Mouse (Mus musculus) brain, embryonic 14.5 days (tissue): ENCODE measurements at regions not wholly inside any gene's neighbourhood (a gene's known extent, or its start where the extent isn't known, plus 50 kb on each side); places are given as distances from the start of the nearest gene placed in this dataset.

Experiments used
- DNase-seq: peaks from one replicate; pipeline ENCODE4 v3.0.0-alpha.2; 2011; ENCODE audit warnings: low read depth
- CTCF ChIP-seq: fragments of 200-500 bp; IDR thresholded peaks from 2 replicates; pipeline ENCODE4 v1.5.1; 2012; ENCODE audit warnings: inconsistent platforms, mild to moderate bottlenecking, moderate library complexity, borderline replicate concordance; ENCODE audit not compliant: insufficient read depth, insufficient read length; ENCODE audit errors: extremely low read depth
- POLR2A ChIP-seq: fragments of 200-500 bp; IDR thresholded peaks from 2 replicates; pipeline ENCODE4 v1.6.1; 2012; ENCODE audit warnings: mild to moderate bottlenecking, inconsistent platforms, borderline replicate concordance; ENCODE audit not compliant: poor library complexity, insufficient read depth, insufficient read length, severe bottlenecking; ENCODE audit errors: extremely low read depth

- DNase-seq: no peak
- no peak for TF ChIP-seq CTCF
Observed at GRCm38 (mm10) chr1:71801283-71802066, 148.5 kb upstream of the Fn1 start.

GRCm38 (mm10) chr1:71800581-71800980, 147.6 kb upstream of the Fn1 start:
- TF ChIP-seq CTCF: no peak
- no peak for TF ChIP-seq POLR2A
- peak; percentile 43 for DNase-seq

- TF ChIP-seq CTCF (no peak), POLR2A (no peak)
- no peak for DNase-seq
Observed at GRCm38 (mm10) chr1:71798636-71799035, 145.6 kb upstream of the Fn1 start.

GRCm38 (mm10) chr1:71788408-71788807, 135.4 kb upstream of the Fn1 start:
- TF ChIP-seq POLR2A (no peak), CTCF (no peak)
- DNase-seq: peak; percentile 64

GRCm38 (mm10) chr1:71784880-71785279, 131.9 kb upstream of the Fn1 start:
- TF ChIP-seq POLR2A: no peak
- TF ChIP-seq CTCF: no peak
- peak; percentile 48 for DNase-seq

- TF ChIP-seq CTCF (no peak; the same call in 1 of the 2 replicates), POLR2A (no peak)
- no peak for DNase-seq
Observed at GRCm38 (mm10) chr1:71778292-71778691, 125.3 kb upstream of the Fn1 start.

GRCm38 (mm10) chr1:71775865-71776501, 123.0 kb upstream of the Fn1 start:
- TF ChIP-seq CTCF: no peak
- peak; percentile 60 for DNase-seq

- TF ChIP-seq POLR2A (no peak), CTCF (no peak)
- DNase-seq: no peak
Observed at GRCm38 (mm10) chr1:71772526-71772925, 119.5 kb upstream of the Fn1 start.

- no peak for TF ChIP-seq POLR2A
- DNase-seq: no peak
Observed at GRCm38 (mm10) chr1:71771798-71772197, 118.8 kb upstream of the Fn1 start.

GRCm38 (mm10) chr1:71769595-71769994, 116.6 kb upstream of the Fn1 start:
- TF ChIP-seq CTCF: no peak
- TF ChIP-seq POLR2A: no peak

GRCm38 (mm10) chr1:71767705-71768104, 114.7 kb upstream of the Fn1 start:
- no peak for DNase-seq
- TF ChIP-seq POLR2A: no peak
- TF ChIP-seq CTCF: no peak

More at GRCm38 (mm10) chr1:71769595-71769994, 116.6 kb upstream of the Fn1 start:
- no peak for DNase-seq

- no peak for DNase-seq
- TF ChIP-seq POLR2A (no peak), CTCF (no peak)
Observed at GRCm38 (mm10) chr1:71767076-71767475, 114.1 kb upstream of the Fn1 start.

- TF ChIP-seq CTCF (no peak), POLR2A (no peak)
- DNase-seq: no peak
Observed at GRCm38 (mm10) chr1:71764951-71765350, 112.0 kb upstream of the Fn1 start.

GRCm38 (mm10) chr1:71763530-71763929, 110.5 kb upstream of the Fn1 start:
- peak; percentile 22 for DNase-seq
- TF ChIP-seq CTCF (no peak), POLR2A (no peak)
